In the genomic region with DNA sequence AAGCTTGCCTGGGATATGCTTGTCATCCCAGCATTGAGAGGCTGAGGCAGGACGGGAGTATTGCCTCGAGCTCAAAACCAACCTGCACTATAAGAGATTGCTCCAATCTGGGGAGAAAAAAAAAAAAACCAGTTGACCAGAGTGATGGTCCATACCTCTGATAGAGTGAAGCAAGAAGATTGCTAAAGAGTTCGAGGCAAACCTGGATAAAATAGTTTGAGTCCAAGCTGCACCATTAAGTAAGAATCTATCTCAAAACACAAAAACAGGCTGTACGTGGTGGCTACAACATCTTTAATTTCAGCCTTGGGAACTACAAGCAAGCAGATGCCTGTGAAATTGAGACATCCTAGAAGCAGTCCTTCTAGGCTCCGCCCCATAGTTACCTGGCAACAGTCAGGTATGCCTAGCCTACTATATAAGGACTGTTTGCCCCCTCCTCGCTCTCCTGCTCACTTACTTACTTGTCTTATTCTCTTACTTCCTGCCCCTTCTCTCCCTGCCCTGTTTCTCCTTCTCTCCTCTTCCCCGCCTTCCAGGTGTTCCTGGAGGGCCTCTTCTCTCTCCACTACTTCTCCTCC, we compare ENCODE assay signal across 8 mouse cellular contexts. TPM values are rescaled to one million over a fixed set of nuclear protein-coding genes. Genes with fewer than 3 reads are reported as not detected.
DNase-seq lines count a peak whose midpoint lies in the region; ATAC-seq and TF ChIP-seq lines count a peak whose summit lies in the region.

No protein-coding gene starts in this region.

- peak overlapping the region; percentile 88 for H3K9ac ChIP-seq in embryonic facial prominence, embryonic 14.5 days (ENCODE audit: low read depth, low read length)
- H3K9ac ChIP-seq in limb, embryonic 14.5 days (ENCODE audit: low read depth, low read length, severe bottlenecking), result no peak overlapping the region
- peak overlapping the region; percentile 44 for H3K9ac ChIP-seq in midbrain, postnatal 0 days (replicated peaks; ENCODE audit: low read length, poor library complexity, severe bottlenecking)

- 40% methylated on average over 7 of the region's 7 CpGs for WGBS in kidney, adult 2 months
- WGBS in embryonic facial prominence, embryonic 14.5 days, result 32% methylated on average over 7 of the region's 7 CpGs
- 32% methylated on average over 7 of the region's 7 CpGs for WGBS in limb, embryonic 14.5 days
- WGBS in midbrain, postnatal 0 days, result 28% methylated on average over 7 of the region's 7 CpGs

- H3K4me3 ChIP-seq in kidney, adult 2 months (ENCODE audit: insufficient read depth, low read depth, low read length), result peak overlapping the region; percentile 32
- H3K4me3 ChIP-seq in embryonic facial prominence, embryonic 14.5 days (ENCODE audit: low read depth, low read length), result peak overlapping the region; percentile 90
- H3K4me3 ChIP-seq in limb, embryonic 14.5 days (replicated peaks; ENCODE audit: low read length), result peak overlapping the region; percentile 89
- peak overlapping the region; percentile 79 for H3K4me3 ChIP-seq in midbrain, postnatal 0 days (ENCODE audit: low read depth, low read length)

- H3K27me3 ChIP-seq in kidney, adult 2 months (replicated peaks; ENCODE audit: control insufficient read depth, insufficient read depth, low read length), result no peaks in the 10 kb centered on the region
- no peaks in the 10 kb centered on the region for H3K27me3 ChIP-seq in embryonic facial prominence, embryonic 14.5 days (replicated peaks; ENCODE audit: control insufficient read depth, insufficient read depth, low read length)
- H3K27me3 ChIP-seq in limb, embryonic 14.5 days (ENCODE audit: control insufficient read depth, insufficient read depth, low read length), result no peaks in the 10 kb centered on the region
- H3K27me3 ChIP-seq in midbrain, postnatal 0 days (ENCODE audit: insufficient read depth, low read length), result no peaks in the 10 kb centered on the region

- no peak for TF ChIP-seq CTCF in kidney, adult 2 months (conservative IDR thresholded peaks at IDR 0.05; ENCODE audit: insufficient read depth, insufficient read length, low read depth, low read length)
- TF ChIP-seq CTCF in midbrain, postnatal 0 days (IDR thresholded peaks at IDR 0.05), result no peak

- no peaks in the 10 kb centered on the region for H3K9me3 ChIP-seq in embryonic facial prominence, embryonic 14.5 days (ENCODE audit: control insufficient read depth, low read length)
- H3K9me3 ChIP-seq in limb, embryonic 14.5 days (ENCODE audit: control insufficient read depth, low read length), result no peaks in the 10 kb centered on the region
- H3K9me3 ChIP-seq in midbrain, postnatal 0 days (ENCODE audit: low read length), result no peaks in the 10 kb centered on the region

- no peak for TF ChIP-seq POLR2A in kidney, adult 2 months (IDR thresholded peaks at IDR 0.05; ENCODE audit: low read depth, low read length)
- TF ChIP-seq POLR2A in limb, embryonic 14.5 days (IDR thresholded peaks at IDR 0.05; ENCODE audit: borderline replicate concordance, extremely low read depth, insufficient read depth, insufficient read length), result no peak

- no peak overlapping the region for H3K27ac ChIP-seq in kidney, adult 2 months (ENCODE audit: insufficient read depth, low read depth, low read length)
- H3K27ac ChIP-seq in embryonic facial prominence, embryonic 14.5 days (replicated peaks; ENCODE audit: low read depth, low read length), result no peak overlapping the region
- H3K27ac ChIP-seq in limb, embryonic 14.5 days (replicated peaks; ENCODE audit: low read depth, low read length), result no peak overlapping the region
- H3K27ac ChIP-seq in midbrain, postnatal 0 days (ENCODE audit: low read depth, low read length), result no peak overlapping the region

- ATAC-seq in embryonic facial prominence, embryonic 14.5 days (ENCODE audit: low read depth), result peak; percentile 23; the same call in 1 of the 2 replicates
- ATAC-seq in limb, embryonic 14.5 days (ENCODE audit: low FRiP score, low read depth), result no peak
- no peak for ATAC-seq in midbrain, postnatal 0 days (ENCODE audit: low FRiP score)

- peak overlapping the region; percentile 78 for H3K4me2 ChIP-seq in embryonic facial prominence, embryonic 14.5 days (ENCODE audit: low read depth, low read length)
- peak overlapping the region; percentile 84 for H3K4me2 ChIP-seq in limb, embryonic 14.5 days (replicated peaks; ENCODE audit: low read depth, low read length, severe bottlenecking)
- H3K4me2 ChIP-seq in midbrain, postnatal 0 days (ENCODE audit: low read depth, low read length, poor library complexity, severe bottlenecking), result peak overlapping the region; percentile 52

- no peak for DNase-seq in kidney, adult 2 months
- DNase-seq in kidney, postnatal 36 days, result no peak
- DNase-seq in embryonic facial prominence, embryonic 14.5 days (ENCODE audit: low spot score), result peak; percentile 68
- no peak for DNase-seq in limb, embryonic 14.5 days (ENCODE audit: low spot score)
- no peak for DNase-seq in midbrain, postnatal 0 days (ENCODE audit: low spot score)
- DNase-seq in layer of hippocampus, postnatal 10 days (ENCODE audit: low spot score in 2 of 2), result no peak
- no peak for DNase-seq in retina, postnatal 1 day
- DNase-seq in kidney, postnatal 14 days, result no peak

- H3K36me3 ChIP-seq in kidney, adult 2 months (ENCODE audit: control insufficient read depth, insufficient read depth, low read length), result no peaks in the 10 kb centered on the region
- H3K36me3 ChIP-seq in embryonic facial prominence, embryonic 14.5 days (ENCODE audit: control insufficient read depth, insufficient read depth, low read length), result peaks cover 30% of the 10 kb centered on the region
- peaks cover 27% of the 10 kb centered on the region for H3K36me3 ChIP-seq in limb, embryonic 14.5 days (ENCODE audit: control insufficient read depth, insufficient read depth, low read length)
- peaks cover 15% of the 10 kb centered on the region for H3K36me3 ChIP-seq in midbrain, postnatal 0 days (ENCODE audit: insufficient read depth, low read length)

- peaks cover 7% of the 10 kb centered on the region for H3K4me1 ChIP-seq in kidney, adult 2 months (ENCODE audit: control insufficient read depth, insufficient read depth, low read length)
- H3K4me1 ChIP-seq in embryonic facial prominence, embryonic 14.5 days (ENCODE audit: control insufficient read depth, insufficient read depth, low read length), result peaks cover 7% of the 10 kb centered on the region
- peaks cover 7% of the 10 kb centered on the region; the same call in 1 of the 2 replicates for H3K4me1 ChIP-seq in limb, embryonic 14.5 days (ENCODE audit: control insufficient read depth, insufficient read depth, low read length)
- peaks cover 5% of the 10 kb centered on the region; the same call in 1 of the 2 replicates for H3K4me1 ChIP-seq in midbrain, postnatal 0 days (ENCODE audit: insufficient read depth, low read length)

RNA-seq across cellular contexts. Expression of a gene that starts 0.5 kb away (rescaled TPM):
- polyA plus RNA-seq in kidney, adult 2 months (2012; rRNA removed), result 104 and 112 TPM in 2 replicates
- polyA plus RNA-seq in embryonic facial prominence, embryonic 14.5 days (2014; fragmentation: Nextera tagmentation; extraction: Ambion mirVana), result 120 and 132 TPM in 2 replicates
- polyA plus RNA-seq in limb, embryonic 14.5 days (2012; rRNA removed), result 127 and 164 TPM in 2 replicates
- 133 and 140 TPM in 2 replicates for polyA plus RNA-seq in limb, embryonic 14.5 days (2014; fragmentation: Nextera tagmentation; extraction: Ambion mirVana)
- total RNA-seq in midbrain, postnatal 0 days (2014; rRNA removed), result 119 and 144 TPM in 2 replicates
- polyA plus RNA-seq in midbrain, postnatal 0 days (2015; fragmentation: Nextera tagmentation; extraction: Ambion mirVana), result 254 and 258 TPM in 2 replicates
- 100 to 1,000 TPM; 103 to 123 TPM for total RNA-seq in layer of hippocampus, postnatal 10 days (2021)

RNA-seq across cellular contexts. Expression of a gene that starts 7.5 kb away (rescaled TPM):
- polyA plus RNA-seq in kidney, adult 2 months (2012; rRNA removed), result 6,932 and 8,155 TPM in 2 replicates
- 4,260 and 4,697 TPM in 2 replicates for polyA plus RNA-seq in embryonic facial prominence, embryonic 14.5 days (2014; fragmentation: Nextera tagmentation; extraction: Ambion mirVana)
- 1,503 and 2,450 TPM in 2 replicates for polyA plus RNA-seq in limb, embryonic 14.5 days (2012; rRNA removed)
- polyA plus RNA-seq in limb, embryonic 14.5 days (2014; fragmentation: Nextera tagmentation; extraction: Ambion mirVana), result 4,726 and 4,986 TPM in 2 replicates
- 2,165 and 2,428 TPM in 2 replicates for total RNA-seq in midbrain, postnatal 0 days (2014; rRNA removed)
- 4,797 and 5,109 TPM in 2 replicates for polyA plus RNA-seq in midbrain, postnatal 0 days (2015; fragmentation: Nextera tagmentation; extraction: Ambion mirVana)
- total RNA-seq in layer of hippocampus, postnatal 10 days (2021), result 100 to 1,000 TPM; 429 to 433 TPM

RNA-seq across cellular contexts. Expression of a gene that starts 14.5 kb away (rescaled TPM):
- 0.20 and 0.46 TPM in 2 replicates for polyA plus RNA-seq in kidney, adult 2 months (2012; rRNA removed)
- polyA plus RNA-seq in embryonic facial prominence, embryonic 14.5 days (2014; fragmentation: Nextera tagmentation; extraction: Ambion mirVana), result 1.2 and 1.5 TPM in 2 replicates
- polyA plus RNA-seq in limb, embryonic 14.5 days (2012; rRNA removed), result 0.82 and 1.3 TPM in 2 replicates
- polyA plus RNA-seq in limb, embryonic 14.5 days (2014; fragmentation: Nextera tagmentation; extraction: Ambion mirVana), result 1.2 and 2.0 TPM in 2 replicates
- not detected in 2 replicates for total RNA-seq in midbrain, postnatal 0 days (2014; rRNA removed)
- polyA plus RNA-seq in midbrain, postnatal 0 days (2015; fragmentation: Nextera tagmentation; extraction: Ambion mirVana), result 0.37 and 0.67 TPM in 2 replicates
- under 1 TPM in 1 of 2 experiments, not detected in 1; 0.23 TPM for total RNA-seq in layer of hippocampus, postnatal 10 days (2021)

RNA-seq across cellular contexts. Expression of a gene that starts 19.4 kb away (rescaled TPM):
- 1.1 and 1.2 TPM in 2 replicates for polyA plus RNA-seq in kidney, adult 2 months (2012; rRNA removed)
- polyA plus RNA-seq in embryonic facial prominence, embryonic 14.5 days (2014; fragmentation: Nextera tagmentation; extraction: Ambion mirVana), result not detected in 2 replicates
- not detected in 2 replicates for polyA plus RNA-seq in limb, embryonic 14.5 days (2012; rRNA removed)
- polyA plus RNA-seq in limb, embryonic 14.5 days (2014; fragmentation: Nextera tagmentation; extraction: Ambion mirVana), result not detected in 2 replicates
- 0.52 and 1.6 TPM in 2 replicates for total RNA-seq in midbrain, postnatal 0 days (2014; rRNA removed)
- polyA plus RNA-seq in midbrain, postnatal 0 days (2015; fragmentation: Nextera tagmentation; extraction: Ambion mirVana), result not detected in 2 replicates
- total RNA-seq in layer of hippocampus, postnatal 10 days (2021), result 1 to 10 TPM; 1.2 to 1.4 TPM

RNA-seq across cellular contexts. Expression of a gene that starts 21.4 kb away (rescaled TPM):
- 6.0 and 6.1 TPM in 2 replicates for polyA plus RNA-seq in kidney, adult 2 months (2012; rRNA removed)
- 2.5 and 3.2 TPM in 2 replicates for polyA plus RNA-seq in embryonic facial prominence, embryonic 14.5 days (2014; fragmentation: Nextera tagmentation; extraction: Ambion mirVana)
- 2.4 and 2.9 TPM in 2 replicates for polyA plus RNA-seq in limb, embryonic 14.5 days (2012; rRNA removed)
- polyA plus RNA-seq in limb, embryonic 14.5 days (2014; fragmentation: Nextera tagmentation; extraction: Ambion mirVana), result 2.0 and 2.6 TPM in 2 replicates
- 4.3 TPM in 2 replicates for total RNA-seq in midbrain, postnatal 0 days (2014; rRNA removed)
- polyA plus RNA-seq in midbrain, postnatal 0 days (2015; fragmentation: Nextera tagmentation; extraction: Ambion mirVana), result 5.5 and 6.1 TPM in 2 replicates
- 1 to 10 TPM; 2.0 to 2.6 TPM for total RNA-seq in layer of hippocampus, postnatal 10 days (2021)

Comparison
In these comparisons a context has a peak if more than half of its experiments do, and no peak if none do; other contexts are left out.
1. H3K4me3 ChIP-seq: peak in every context shown above with its lines; median percentile 90 in embryonic facial prominence, embryonic 14.5 days; 89 in limb, embryonic 14.5 days; 79 in midbrain, postnatal 0 days; 32 in kidney, adult 2 months.